Comparison of ENCODE assay signal across 10 mouse cellular contexts in genomic region chr13:46058862-46059261, GRCm38 (mm10).
DNase-seq lines count a peak whose midpoint lies in the region; ATAC-seq and TF ChIP-seq lines count a peak whose summit lies in the region.
"Had no signal": no experiment of that assay in that cellular context is flagged by ENCODE, and none has a peak within 500 bp of the region (broad histone marks: within the 10 kb centered on the region; RNA-seq: fewer than 3 reads in every experiment).

No protein-coding gene starts in this region.

- TF ChIP-seq CTCF in hindbrain, postnatal 0 days (IDR thresholded peaks at IDR 0.05; ENCODE audit: low read depth) = no peak

- peak; percentile 63; the same call in 1 of the 2 replicates for ATAC-seq in heart, embryonic 12.5 days (ENCODE audit: insufficient number of reproducible peaks, low FRiP score)
- no peak for ATAC-seq in limb, embryonic 14.5 days (ENCODE audit: low FRiP score, low read depth)
- no peak for ATAC-seq in cerebellum, adult (ENCODE audit: insufficient number of reproducible peaks, low FRiP score, low TSS enrichment)
- ATAC-seq in hindbrain, postnatal 0 days = no peak

- TF ChIP-seq POLR2A in limb, embryonic 14.5 days (IDR thresholded peaks at IDR 0.05; ENCODE audit: borderline replicate concordance, extremely low read depth, insufficient read depth, insufficient read length) = no peak

- H3K4me1 ChIP-seq in heart, embryonic 12.5 days (replicated peaks) = peaks cover 14% of the 10 kb centered on the region; the same call in 1 of the 2 replicates
- no peaks in the 10 kb centered on the region for H3K4me1 ChIP-seq in limb, embryonic 14.5 days (ENCODE audit: control insufficient read depth, insufficient read depth, low read length)
- no peaks in the 10 kb centered on the region for H3K4me1 ChIP-seq in hindbrain, postnatal 0 days (ENCODE audit: insufficient read depth, low read length)
- H3K4me1 ChIP-seq: liver, embryonic 15.5 days; stomach, embryonic 15.5 days had no signal

- H3K9me3 ChIP-seq in heart, embryonic 12.5 days (replicated peaks) = no peaks in the 10 kb centered on the region
- no peaks in the 10 kb centered on the region for H3K9me3 ChIP-seq in limb, embryonic 14.5 days (ENCODE audit: control insufficient read depth, low read length)
- no peaks in the 10 kb centered on the region for H3K9me3 ChIP-seq in hindbrain, postnatal 0 days (ENCODE audit: low read length)
- H3K9me3 ChIP-seq: liver, embryonic 15.5 days; stomach, embryonic 15.5 days had no signal

- 29% methylated on average over 7 of the region's 7 CpGs for WGBS in heart, embryonic 12.5 days
- WGBS in limb, embryonic 14.5 days = 33% methylated on average over 7 of the region's 7 CpGs
- whole genome bisulfite sequencing in hindbrain, postnatal 0 days = 62% methylated on average over 7 of the region's 7 CpGs

- H3K27me3 ChIP-seq in heart, embryonic 12.5 days (replicated peaks) = no peaks in the 10 kb centered on the region
- no peaks in the 10 kb centered on the region for H3K27me3 ChIP-seq in limb, embryonic 14.5 days (ENCODE audit: control insufficient read depth, insufficient read depth, low read length)
- no peaks in the 10 kb centered on the region for H3K27me3 ChIP-seq in hindbrain, postnatal 0 days (ENCODE audit: insufficient read depth, low read length)
- H3K27me3 ChIP-seq: liver, embryonic 15.5 days; stomach, embryonic 15.5 days had no signal

- H3K4me3 ChIP-seq in heart, embryonic 12.5 days = no peak overlapping the region
- no peak overlapping the region for H3K4me3 ChIP-seq in limb, embryonic 14.5 days (replicated peaks; ENCODE audit: low read length)
- no peak overlapping the region for H3K4me3 ChIP-seq in hindbrain, postnatal 0 days (ENCODE audit: low read length)
- H3K4me3 ChIP-seq: liver, embryonic 15.5 days; stomach, embryonic 15.5 days had no signal

- H3K36me3 ChIP-seq in heart, embryonic 12.5 days = no peaks in the 10 kb centered on the region
- H3K36me3 ChIP-seq in limb, embryonic 14.5 days (ENCODE audit: control insufficient read depth, insufficient read depth, low read length) = no peaks in the 10 kb centered on the region
- no peaks in the 10 kb centered on the region for H3K36me3 ChIP-seq in hindbrain, postnatal 0 days (ENCODE audit: insufficient read depth, low read length)
- H3K36me3 ChIP-seq: liver, embryonic 15.5 days; stomach, embryonic 15.5 days had no signal

- DNase-seq in adrenal gland, postnatal 10 days = peak; percentile 51
- no peak for DNase-seq in adrenal gland, postnatal 25 days
- peak; percentile 45 for DNase-seq in CD4-positive, CD25-positive, alpha-beta regulatory T cell, adult 2 months (ENCODE audit: low read depth, low spot score)
- peak; percentile 33 for DNase-seq in limb, embryonic 14.5 days (ENCODE audit: low spot score)
- no peak for DNase-seq in frontal cortex, adult 2 months (ENCODE audit: extremely low spot score in 1 of 2, low spot score in 1 of 2)
- DNase-seq in hindbrain, postnatal 0 days (ENCODE audit: low spot score) = no peak

- 0 out of 2 replicates have a peak overlapping the region, but pooled peaks have one; percentile 5 for H3K4me2 ChIP-seq in heart, embryonic 12.5 days
- no peak overlapping the region for H3K4me2 ChIP-seq in limb, embryonic 14.5 days (replicated peaks; ENCODE audit: low read depth, low read length, severe bottlenecking)
- no peak overlapping the region for H3K4me2 ChIP-seq in hindbrain, postnatal 0 days (ENCODE audit: low read depth, low read length)
- H3K4me2 ChIP-seq: liver, embryonic 15.5 days; stomach, embryonic 15.5 days had no signal

- H3K27ac ChIP-seq in heart, embryonic 12.5 days (ENCODE audit: poor library complexity, severe bottlenecking) = no peak overlapping the region
- H3K27ac ChIP-seq in limb, embryonic 14.5 days (replicated peaks; ENCODE audit: low read depth, low read length) = no peak overlapping the region
- no peak overlapping the region for H3K27ac ChIP-seq in hindbrain, postnatal 0 days
- H3K27ac ChIP-seq: liver, embryonic 15.5 days; stomach, embryonic 15.5 days had no signal

- no peak overlapping the region for H3K9ac ChIP-seq in heart, embryonic 12.5 days
- no peak overlapping the region for H3K9ac ChIP-seq in limb, embryonic 14.5 days (ENCODE audit: low read depth, low read length, severe bottlenecking)
- H3K9ac ChIP-seq in hindbrain, postnatal 0 days (replicated peaks; ENCODE audit: low read length) = no peak overlapping the region
- H3K9ac ChIP-seq: liver, embryonic 15.5 days; stomach, embryonic 15.5 days had no signal

Comparison
In these comparisons a context has a peak if more than half of its experiments do, and no peak if none do; other contexts are left out.
1. DNase-seq: peak in adrenal gland, postnatal 10 days (single experiment), CD4-positive, CD25-positive, alpha-beta regulatory T cell, adult 2 months (single experiment) and limb, embryonic 14.5 days (single experiment); none in adrenal gland, postnatal 25 days (single experiment), frontal cortex, adult 2 months (0 of 2) and hindbrain, postnatal 0 days (single experiment).